Mouse (Mus musculus): ENCODE measurements around the gene Baz2b. TPM values are rescaled to one million over a fixed set of nuclear protein-coding genes. Genes with fewer than 3 reads are reported as not detected.

Gene Baz2b
- polyA plus RNA-seq, 1 experiment = 59.0 TPM

GRCm38 (mm10) chr2:60019546-60020250, 189.9 kb downstream of the Baz2b start:
- peaks cover 2% of the 10 kb centered on the region; the same call in 1 of the 2 replicates for H3K4me1 ChIP-seq (ENCODE audit: control insufficient read depth, insufficient read depth, insufficient read length, low read length)
- H3K27ac ChIP-seq (replicated peaks; ENCODE audit: low read depth, low read length) = 0 out of 2 replicates have a peak overlapping the region, but pooled peaks have one; percentile 27
- H3K4me3 ChIP-seq (ENCODE audit: insufficient read depth, low read depth, low read length) = no peak overlapping the region

GRCm38 (mm10) chr2:60018875-60019501, 190.7 kb downstream of the Baz2b start:
- Histone ChIP-seq H3K4me1 (ENCODE audit: control insufficient read depth, insufficient read depth, insufficient read length, low read length) (peaks cover 2% of the 10 kb centered on the region; the same call in 1 of the 2 replicates), H3K4me3 (ENCODE audit: insufficient read depth, low read depth, low read length) (no peak overlapping the region), H3K27ac (replicated peaks; ENCODE audit: low read depth, low read length) (peak overlapping the region; percentile 39; the same call in 1 of the 2 replicates)

- H3K4me3 ChIP-seq (ENCODE audit: insufficient read depth, low read depth, low read length) = no peak overlapping the region
- no peaks in the 10 kb centered on the region for H3K4me1 ChIP-seq (ENCODE audit: control insufficient read depth, insufficient read depth, insufficient read length, low read length)
- H3K27ac ChIP-seq (replicated peaks; ENCODE audit: low read depth, low read length) = no peak overlapping the region
These were observed 198.1 kb downstream of the Baz2b start for GRCm38 (mm10) chr2:60011526-60011925.

GRCm38 (mm10) chr2:60003665-60004045, 206.0 kb downstream of the Baz2b start:
- Histone ChIP-seq H3K4me3 (ENCODE audit: insufficient read depth, low read depth, low read length) (no peak overlapping the region), H3K4me1 (ENCODE audit: control insufficient read depth, insufficient read depth, insufficient read length, low read length) (no peaks in the 10 kb centered on the region)

GRCm38 (mm10) chr2:60003038-60003664, 206.5 kb downstream of the Baz2b start:
- Histone ChIP-seq H3K4me1 (ENCODE audit: control insufficient read depth, insufficient read depth, insufficient read length, low read length) (no peaks in the 10 kb centered on the region), H3K27ac (replicated peaks; ENCODE audit: low read depth, low read length) (no peak overlapping the region), H3K4me3 (ENCODE audit: insufficient read depth, low read depth, low read length) (no peak overlapping the region)

More at GRCm38 (mm10) chr2:60003665-60004045, 206.0 kb downstream of the Baz2b start:
- H3K27ac ChIP-seq (replicated peaks; ENCODE audit: low read depth, low read length) = no peak overlapping the region

GRCm38 (mm10) chr2:60000268-60000667, 209.4 kb downstream of the Baz2b start:
- H3K4me1 ChIP-seq (ENCODE audit: control insufficient read depth, insufficient read depth, insufficient read length, low read length) = no peaks in the 10 kb centered on the region
- H3K27ac ChIP-seq (replicated peaks; ENCODE audit: low read depth, low read length) = no peak overlapping the region
- no peak overlapping the region for H3K4me3 ChIP-seq (ENCODE audit: insufficient read depth, low read depth, low read length)

DNA sequence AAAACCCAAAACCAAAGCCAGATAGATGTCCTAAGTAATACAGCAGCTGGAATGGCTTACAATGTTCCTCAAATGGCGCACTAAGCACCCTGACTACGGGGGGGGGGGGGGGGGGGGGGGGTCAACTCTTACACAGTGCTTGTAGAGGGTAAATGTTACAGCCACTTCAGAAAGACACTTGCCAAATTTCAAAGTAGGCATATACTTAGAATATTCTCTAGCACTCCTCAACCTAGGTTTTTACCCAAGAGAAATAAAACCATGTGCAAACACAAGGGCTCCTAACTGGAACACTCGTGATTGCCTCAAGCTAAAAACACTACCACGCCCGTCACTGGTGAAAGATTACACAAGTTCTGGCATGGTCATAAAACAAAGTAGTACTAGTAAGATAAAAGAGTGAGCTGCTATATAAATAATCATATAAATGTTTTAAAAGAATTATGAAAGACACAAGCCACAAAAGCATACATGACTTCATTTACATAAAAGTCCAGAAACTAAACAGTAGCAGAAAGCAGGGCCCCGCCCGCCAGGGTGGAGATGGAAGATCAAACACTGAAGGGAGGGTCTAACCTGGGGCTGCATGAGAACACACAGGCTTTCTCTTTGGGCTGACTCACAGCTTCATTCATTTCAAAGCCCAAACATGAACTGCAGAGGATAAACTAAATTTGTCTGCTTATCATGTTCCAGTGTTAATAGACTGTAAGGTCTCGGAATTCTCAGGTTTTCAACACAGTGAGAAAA, 212.0 kb downstream of the Baz2b start:
- Histone ChIP-seq H3K4me3 (ENCODE audit: insufficient read depth, low read depth, low read length) (no peak overlapping the region), H3K27ac (replicated peaks; ENCODE audit: low read depth, low read length) (no peak overlapping the region), H3K4me1 (ENCODE audit: control insufficient read depth, insufficient read depth, insufficient read length, low read length) (no peaks in the 10 kb centered on the region)

DNA sequence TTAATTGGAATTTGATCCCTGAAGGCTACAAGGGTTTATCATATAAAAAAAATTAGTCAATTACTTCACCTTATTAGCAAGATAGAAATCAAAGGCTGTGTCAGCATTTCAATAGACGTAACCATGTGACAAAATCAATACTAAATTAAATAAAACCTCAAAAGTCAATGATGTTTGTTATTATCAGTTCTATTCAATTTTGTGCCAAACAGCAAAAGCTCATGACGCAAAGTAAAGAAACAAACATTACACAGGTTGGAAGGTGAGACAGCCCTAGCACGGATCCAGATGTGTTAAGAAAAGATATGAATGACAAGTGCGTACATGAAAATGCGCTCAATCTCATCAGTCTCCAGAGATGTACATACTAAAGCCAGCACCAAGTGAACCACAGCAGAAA, 212.7 kb downstream of the Baz2b start:
- Histone ChIP-seq H3K27ac (replicated peaks; ENCODE audit: low read depth, low read length) (no peak overlapping the region), H3K4me1 (ENCODE audit: control insufficient read depth, insufficient read depth, insufficient read length, low read length) (no peaks in the 10 kb centered on the region)

GRCm38 (mm10) chr2:59993190-59993535, 216.5 kb downstream of the Baz2b start:
- peak overlapping the region; percentile 3; the same call in 1 of the 2 replicates for H3K27ac ChIP-seq (replicated peaks; ENCODE audit: low read depth, low read length)
- H3K4me1 ChIP-seq (ENCODE audit: control insufficient read depth, insufficient read depth, insufficient read length, low read length) = no peaks in the 10 kb centered on the region; the same call in 1 of the 2 replicates
- no peak overlapping the region for H3K4me3 ChIP-seq (ENCODE audit: insufficient read depth, low read depth, low read length)

More for the DNA sequence above, 212.7 kb downstream of the Baz2b start:
- H3K4me3 ChIP-seq (ENCODE audit: insufficient read depth, low read depth, low read length) = no peak overlapping the region

DNA sequence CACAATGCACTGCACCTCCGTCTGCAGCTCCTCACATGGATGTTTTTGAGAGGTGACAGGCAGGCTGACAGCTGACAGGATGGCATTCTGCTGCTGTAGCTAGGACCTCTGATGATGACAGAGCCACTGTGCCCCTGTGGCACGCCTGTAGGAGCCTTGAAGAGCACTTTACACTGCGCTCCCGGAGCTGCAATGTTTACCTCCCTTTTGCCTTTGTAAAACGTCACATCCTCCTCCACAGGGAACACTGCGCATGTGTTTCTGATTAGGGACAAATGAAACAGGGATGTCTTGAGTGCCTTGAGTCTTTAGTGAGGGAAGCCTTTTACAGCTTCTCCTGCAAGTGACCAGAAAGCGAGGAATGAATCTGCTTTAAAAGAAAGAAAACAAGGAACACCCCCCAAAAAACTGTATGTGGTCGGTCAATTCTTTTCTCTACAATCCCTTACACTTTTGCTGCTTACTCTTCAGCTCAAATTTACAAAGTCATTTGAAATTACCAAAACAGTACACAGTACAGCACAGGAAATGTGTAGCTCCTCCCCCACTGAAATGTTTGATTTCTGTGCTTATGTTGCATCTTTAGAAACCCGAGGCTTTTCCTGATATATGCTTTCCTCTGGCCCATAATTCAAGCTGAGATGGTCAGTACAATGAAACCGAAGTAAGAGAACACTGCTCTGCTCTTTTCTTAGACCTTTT, 217.0 kb downstream of the Baz2b start:
- Histone ChIP-seq H3K4me3 (ENCODE audit: insufficient read depth, low read depth, low read length) (no peak overlapping the region), H3K27ac (replicated peaks; ENCODE audit: low read depth, low read length) (peak overlapping the region; percentile 3; the same call in 1 of the 2 replicates), H3K4me1 (ENCODE audit: control insufficient read depth, insufficient read depth, insufficient read length, low read length) (peaks cover under 1% of the 10 kb centered on the region)

DNA sequence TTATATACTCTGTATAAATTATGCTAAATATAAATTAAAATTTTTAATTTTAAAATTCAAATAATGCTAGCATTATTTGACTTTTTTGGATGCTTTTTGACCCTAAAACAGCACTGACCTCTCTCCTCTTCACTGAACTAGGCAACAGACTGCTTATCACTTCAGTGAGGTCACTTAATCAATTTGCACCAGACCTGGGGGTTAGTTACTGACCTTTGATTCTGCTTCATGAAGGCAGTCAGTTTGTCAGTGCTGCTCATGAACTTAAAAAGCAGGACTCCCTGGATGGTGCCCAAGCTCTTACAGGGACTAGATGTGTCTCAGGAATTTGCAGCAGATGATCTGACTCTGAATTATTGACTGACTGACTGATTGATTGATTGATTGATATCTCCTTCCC, 217.9 kb downstream of the Baz2b start:
- Histone ChIP-seq H3K4me1 (ENCODE audit: control insufficient read depth, insufficient read depth, insufficient read length, low read length) (peaks cover 3% of the 10 kb centered on the region), H3K27ac (replicated peaks; ENCODE audit: low read depth, low read length) (no peak overlapping the region), H3K4me3 (ENCODE audit: insufficient read depth, low read depth, low read length) (no peak overlapping the region)

DNA sequence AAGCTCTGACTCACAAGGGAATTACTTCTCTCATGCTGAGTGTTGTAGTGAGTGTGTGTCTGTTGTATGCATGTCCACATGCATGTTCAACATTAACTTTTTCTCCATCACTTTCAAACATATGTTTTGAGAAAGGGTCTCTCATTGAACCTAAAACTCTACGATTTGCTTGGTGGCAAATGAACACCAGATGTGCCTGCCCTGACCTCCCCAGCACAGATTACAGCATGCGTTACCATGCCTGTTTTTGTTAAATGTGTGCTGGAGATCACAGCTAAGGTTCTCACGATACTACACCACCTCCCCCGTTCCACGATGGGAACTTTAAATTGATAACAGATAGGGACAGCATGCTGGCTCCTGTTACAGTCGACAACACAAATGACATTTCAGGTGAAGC, 222.1 kb downstream of the Baz2b start:
- H3K4me3 ChIP-seq (ENCODE audit: insufficient read depth, low read depth, low read length) = no peak overlapping the region
- H3K4me1 ChIP-seq (ENCODE audit: control insufficient read depth, insufficient read depth, insufficient read length, low read length) = peaks cover 10% of the 10 kb centered on the region
- H3K27ac ChIP-seq (replicated peaks; ENCODE audit: low read depth, low read length) = no peak overlapping the region

- peaks cover 4% of the 10 kb centered on the region; the same call in 1 of the 2 replicates for H3K4me1 ChIP-seq (ENCODE audit: control insufficient read depth, insufficient read depth, insufficient read length, low read length)
- peak overlapping the region; percentile 49; the same call in 1 of the 2 replicates for H3K27ac ChIP-seq (replicated peaks; ENCODE audit: low read depth, low read length)
- no peak overlapping the region for H3K4me3 ChIP-seq (ENCODE audit: insufficient read depth, low read depth, low read length)
These were observed 230.0 kb downstream of the Baz2b start for GRCm38 (mm10) chr2:59979488-59980220.

DNA sequence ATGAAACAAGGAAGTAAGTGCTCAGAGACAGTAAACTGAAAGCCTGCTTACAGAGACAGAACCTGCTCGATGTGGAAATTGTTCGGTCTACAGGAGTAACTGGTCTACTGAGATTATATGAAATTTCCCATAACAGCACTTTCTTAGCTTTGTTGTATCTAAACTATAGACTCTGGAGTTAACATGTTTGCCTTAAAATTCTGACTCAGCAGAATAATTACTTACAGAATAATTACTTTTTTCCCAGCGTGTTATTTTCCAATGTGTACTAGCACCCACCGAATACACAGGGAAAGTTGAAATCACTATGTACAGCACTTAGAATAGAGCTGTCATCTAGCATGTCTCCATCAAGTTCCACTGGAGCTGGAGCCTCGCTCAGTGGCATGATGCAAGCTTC, 233.0 kb downstream of the Baz2b start:
- Histone ChIP-seq H3K27ac (replicated peaks; ENCODE audit: low read depth, low read length) (no peak overlapping the region), H3K4me1 (ENCODE audit: control insufficient read depth, insufficient read depth, insufficient read length, low read length) (peaks cover 2% of the 10 kb centered on the region; the same call in 1 of the 2 replicates), H3K4me3 (ENCODE audit: insufficient read depth, low read depth, low read length) (no peak overlapping the region)

Measured in brown adipose tissue, adult 24 weeks (tissue).